Mouse (Mus musculus): ENCODE data around the gene Scamp2. TPM values are rescaled to one million over a fixed set of nuclear protein-coding genes. Genes with fewer than 3 reads are reported as not detected.

Scamp2 gene
- 112 TPM for polyA plus RNA-seq (2017; shearing (Covaris generic))

GRCm38 (mm10) chr9:57560861-57561710 is at the start of gene Scamp2:
Gene Scamp2, plus strand, starts transcription at chr9:57560943.

DNA sequence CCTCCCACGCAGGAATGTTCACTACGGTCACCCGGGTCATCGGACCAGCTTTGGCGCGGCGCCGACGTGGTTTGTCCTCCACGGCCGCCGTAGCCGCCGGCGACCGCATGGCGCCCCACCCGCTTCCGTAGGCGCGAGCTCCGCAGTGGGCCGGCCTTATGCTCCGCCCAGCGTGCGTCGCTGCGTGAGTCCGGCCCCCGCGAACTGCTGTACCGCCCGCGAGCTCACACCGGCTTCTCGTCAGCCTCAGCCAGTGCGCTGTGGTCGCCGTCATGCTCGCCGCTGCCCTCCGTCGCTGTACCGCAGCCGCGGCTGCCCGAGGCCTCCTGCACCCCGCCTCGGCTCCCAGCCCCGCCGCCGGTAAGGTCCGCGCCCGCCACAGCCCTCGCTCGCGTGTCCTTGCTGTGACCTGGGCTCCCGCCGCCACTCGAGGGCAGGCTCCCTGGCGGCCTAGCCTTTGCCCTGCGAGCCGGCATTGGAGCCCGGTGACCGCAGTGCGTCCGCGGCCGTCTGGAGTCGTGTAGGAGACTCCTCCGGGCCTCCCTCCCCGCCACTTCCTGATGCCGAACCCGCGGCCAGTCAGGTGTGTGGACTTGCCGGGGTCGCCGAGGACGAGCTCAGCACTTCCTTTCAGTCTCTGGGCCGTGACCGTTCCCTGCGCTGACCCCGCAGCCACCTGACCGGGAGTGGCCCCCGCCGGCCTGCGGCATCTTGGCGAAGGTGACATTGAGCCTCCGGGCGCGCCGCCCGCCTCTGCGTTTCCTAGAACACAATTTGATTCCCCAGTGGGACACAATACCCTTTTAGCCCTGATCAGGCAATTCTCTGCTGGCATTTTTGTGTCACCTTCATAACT is 39.5 kb upstream of the Scamp2 start, which contains the start of gene Cox5a:
TSS of gene Cox5a (plus strand) at position 219 of the 856 bp plus-strand sequence.

DNA sequence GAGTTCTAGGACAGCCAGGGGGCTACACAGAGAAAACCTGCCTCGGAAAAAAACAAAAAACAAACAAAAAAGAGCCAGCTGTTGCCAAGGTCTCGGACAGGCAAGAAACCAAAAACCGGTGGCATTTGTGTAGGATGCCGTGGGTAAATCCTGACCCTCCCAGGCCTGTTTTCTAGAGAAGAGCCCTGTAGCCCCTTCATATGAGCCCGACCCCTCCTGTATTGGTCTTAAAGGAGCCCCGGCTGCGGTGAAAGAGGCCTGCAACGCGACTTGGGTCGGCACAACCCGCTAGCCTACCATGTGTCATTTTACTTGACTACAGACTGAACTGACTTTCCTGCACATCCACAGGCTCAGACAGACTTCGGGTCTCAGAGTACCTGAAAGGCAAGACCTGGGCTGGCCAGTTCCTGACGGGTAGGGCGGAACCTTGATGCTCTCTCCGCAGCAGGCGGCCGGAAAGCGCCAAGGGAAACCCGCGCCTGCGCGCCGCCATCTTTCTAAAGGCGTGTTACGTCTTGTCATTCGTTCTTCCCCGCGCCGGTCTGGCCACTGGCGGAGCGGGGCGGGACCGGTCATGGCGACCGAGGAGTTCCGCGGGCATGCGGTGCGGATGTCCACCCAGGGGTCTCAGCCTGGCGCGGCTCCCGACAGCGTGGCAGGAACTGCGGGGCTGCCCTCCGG is 23.6 kb upstream of the Scamp2 start, which contains the start of gene Fam219b:
TSS of gene Fam219b (plus strand) at position 485 of the 684 bp plus-strand sequence.

DNA sequence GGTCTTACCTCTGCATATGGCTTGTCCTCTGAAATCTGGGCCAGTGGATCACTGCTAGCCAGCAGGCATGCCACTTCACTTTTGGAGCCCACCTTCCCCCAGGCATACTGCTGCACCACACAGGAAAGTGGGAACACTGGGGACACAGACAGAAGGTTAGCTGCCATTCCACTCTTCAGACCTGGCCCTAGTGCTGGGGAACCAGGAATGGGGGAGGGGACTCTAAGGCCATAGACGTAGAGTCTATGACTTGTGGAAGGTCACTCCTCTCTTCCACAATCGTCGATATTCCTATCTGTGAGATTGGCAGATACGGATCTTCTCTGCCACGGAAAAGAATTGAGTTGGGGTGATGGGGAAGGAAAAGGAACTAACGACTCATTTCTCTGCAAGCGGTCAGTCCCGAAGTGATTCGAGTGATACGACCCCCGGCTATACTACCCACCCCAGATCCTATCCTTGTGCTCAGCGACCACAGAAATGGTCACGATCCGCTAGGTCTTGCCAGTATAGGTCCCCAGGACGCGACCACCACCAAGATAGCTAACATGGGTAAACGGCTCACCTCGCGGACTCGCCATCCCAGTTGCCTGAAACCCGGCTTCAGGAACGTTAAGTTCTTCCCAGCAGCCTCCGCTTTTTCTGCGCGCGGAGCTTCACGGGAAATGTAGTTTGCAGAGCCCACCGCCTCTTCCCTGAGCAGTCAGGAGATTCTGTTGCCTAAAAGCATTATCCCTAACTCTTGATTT is 8.4 kb upstream of the Scamp2 start, which contains the start of gene Mpi:
TSS of gene Mpi (minus strand) at position 625 of the 749 bp plus-strand sequence.

GRCm38 (mm10) chr9:57589224-57590126 is 28.7 kb downstream of the Scamp2 start, which contains the start of gene Ulk3:
Gene Ulk3, plus strand, starts transcription at chr9:57589452.

GRCm38 (mm10) chr9:57606139-57606851 is 45.6 kb downstream of the Scamp2 start, which contains the start of gene Cplx3:
Gene Cplx3, minus strand, starts transcription at chr9:57606281.

GRCm38 (mm10) chr9:57620674-57621073 is 59.9 kb downstream of the Scamp2 start, which contains the start of gene Lman1l:
Gene Lman1l, minus strand, starts transcription at chr9:57620774.

Other genes with a start within 250 kb of the Scamp2 start
- gene Ppcdc, start 120.8 kb upstream of the Scamp2 start, polyA plus RNA-seq (2017; shearing (Covaris generic)) = 143 TPM
- 0.23 TPM for gene Scamp5, start 92.9 kb upstream of the Scamp2 start, polyA plus RNA-seq (2017; shearing (Covaris generic))
- 0.20 TPM for gene Rpp25, start 56.9 kb upstream of the Scamp2 start, polyA plus RNA-seq (2017; shearing (Covaris generic))
- gene Cox5a, start 39.7 kb upstream of the Scamp2 start, polyA plus RNA-seq (2017; shearing (Covaris generic)) = 232 TPM
- 11.1 TPM for gene Fam219b, start 23.4 kb upstream of the Scamp2 start, polyA plus RNA-seq (2017; shearing (Covaris generic))
- gene Mpi, start 8.2 kb upstream of the Scamp2 start, polyA plus RNA-seq (2017; shearing (Covaris generic)) = 20.1 TPM
- gene Ulk3, start 28.5 kb downstream of the Scamp2 start, polyA plus RNA-seq (2017; shearing (Covaris generic)) = 87.6 TPM
- not detected for gene Cplx3, start 45.3 kb downstream of the Scamp2 start, polyA plus RNA-seq (2017; shearing (Covaris generic))
- 0.27 TPM for gene Lman1l, start 59.8 kb downstream of the Scamp2 start, polyA plus RNA-seq (2017; shearing (Covaris generic))
- gene Csk, start 92.7 kb downstream of the Scamp2 start, polyA plus RNA-seq (2017; shearing (Covaris generic)) = 230 TPM
- gene Cyp1a2, start 122.8 kb downstream of the Scamp2 start, polyA plus RNA-seq (2017; shearing (Covaris generic)) = not detected
- 0.24 TPM for gene Cyp1a1, start 127.0 kb downstream of the Scamp2 start, polyA plus RNA-seq (2017; shearing (Covaris generic))
- gene Edc3, start 147.6 kb downstream of the Scamp2 start, polyA plus RNA-seq (2017; shearing (Covaris generic)) = 51.7 TPM
- gene Clk3, start 204.9 kb downstream of the Scamp2 start, polyA plus RNA-seq (2017; shearing (Covaris generic)) = 150 TPM